Mouse (Mus musculus): ENCODE results near the gene Itpr2.

DNA sequence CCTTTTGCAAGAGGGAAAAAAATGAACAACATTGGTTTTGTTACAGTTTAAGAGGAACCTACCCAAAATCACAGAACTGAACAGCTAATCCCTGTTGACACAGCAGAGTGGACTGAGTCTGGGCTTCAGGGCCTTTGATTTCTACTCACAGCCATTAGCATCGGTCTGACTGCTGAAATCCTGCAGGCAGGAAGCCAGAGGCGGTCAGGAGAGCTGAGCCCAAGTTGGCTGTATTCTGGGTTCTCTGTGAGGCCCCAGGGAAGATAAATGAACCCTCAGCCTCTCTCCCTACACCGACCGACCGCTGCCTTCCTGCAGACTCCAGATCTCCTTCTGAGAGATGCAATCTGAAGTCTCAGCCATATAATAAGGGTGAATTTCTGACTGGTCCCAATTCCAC, 231.9 kb downstream of the Itpr2 start:
- no peak for TF ChIP-seq POLR2A (IDR thresholded peaks at IDR 0.05; ENCODE audit: borderline replicate concordance, low read depth, low read length)
- no peak for TF ChIP-seq CTCF (IDR thresholded peaks at IDR 0.05; ENCODE audit: low read depth, low read length)
